Mouse (Mus musculus) thymus, adult 18-20 months (tissue): Measurements from ENCODE around the gene Tmem176a.
"Not testable (repeated sequence)": the region's sequence is repeated elsewhere in the genome, so short reads cannot be mapped to it uniquely, and the experiment has no call there.

ENCODE experiments used
- DNase-seq, 2 experiments: peaks; one replicate each; pipeline ENCODE4 v3.0.0; 2022; ENCODE audit warnings: mixed read lengths in 2 of 2

Gene Tmem176a

DNA sequence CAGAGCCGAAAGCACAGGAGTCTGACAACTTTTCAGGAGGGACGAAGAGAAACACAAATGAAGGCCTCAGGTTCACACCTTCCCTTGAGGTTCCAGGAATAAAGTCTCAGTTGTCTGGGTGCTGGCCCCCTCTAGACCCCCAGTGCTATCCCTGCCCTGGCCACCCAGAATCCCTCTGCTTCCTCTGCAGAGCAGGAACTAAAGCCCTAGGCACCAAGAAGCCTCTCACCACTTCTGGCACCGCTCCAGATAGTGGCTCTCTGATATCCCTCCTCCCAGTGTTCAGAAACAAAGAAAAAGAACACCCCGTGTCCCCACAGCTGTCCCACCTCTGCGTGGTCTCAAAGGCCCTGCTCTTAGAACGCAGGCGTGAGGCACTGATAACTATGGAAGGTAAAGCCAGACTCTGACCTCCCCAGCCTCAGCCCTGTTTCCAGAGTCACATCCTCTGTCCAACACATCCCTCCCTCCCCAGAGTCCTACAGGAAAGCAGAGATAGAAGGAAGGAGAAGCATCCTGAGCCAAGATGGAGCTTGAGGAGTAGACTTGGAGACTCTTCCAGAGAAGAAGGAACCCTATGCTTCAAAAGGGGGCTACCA lies at the start of gene Tmem176a:
Gene Tmem176a, plus strand, starts transcription at position 549 of the 599 bp plus-strand sequence.
- DNase-seq, result no peak

- no peak for DNase-seq
These were observed 38.8 kb upstream of the Tmem176a start for GRCm38 (mm10) chr6:48801897-48802296.

DNA sequence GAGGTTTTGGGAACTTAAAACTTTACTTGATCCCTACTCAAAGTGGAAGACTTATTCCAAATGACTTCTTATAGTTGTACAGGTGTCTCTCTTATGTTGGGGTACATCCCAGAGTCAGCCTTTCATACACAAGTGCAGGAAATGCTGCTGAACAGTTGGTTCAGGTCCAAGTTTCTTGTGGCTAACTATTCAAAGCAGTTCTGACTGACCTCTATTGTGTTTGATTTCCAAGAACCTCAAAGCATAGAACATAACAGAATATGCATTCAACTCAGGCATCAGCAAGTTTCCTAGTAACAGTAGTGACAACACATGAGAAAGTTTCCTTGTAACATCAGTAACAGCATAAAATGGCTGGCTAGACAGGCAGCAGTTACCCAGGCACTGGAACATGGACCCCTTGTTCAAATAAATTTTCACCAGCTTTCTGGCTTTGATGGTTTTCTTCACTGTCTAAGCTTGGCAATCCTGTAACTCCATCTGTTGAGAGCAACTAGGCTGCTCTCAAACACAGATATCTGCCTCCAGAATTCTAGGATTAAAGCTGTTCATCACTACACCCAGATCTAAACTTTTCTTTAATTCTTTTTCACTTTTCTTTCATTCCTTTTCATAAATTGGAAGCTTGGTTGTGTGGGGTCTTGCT lies 37.2 kb upstream of the Tmem176a start:
- DNase-seq, result no peak

GRCm38 (mm10) chr6:48804346-48804745 lies 36.4 kb upstream of the Tmem176a start:
- no peak for DNase-seq

DNA sequence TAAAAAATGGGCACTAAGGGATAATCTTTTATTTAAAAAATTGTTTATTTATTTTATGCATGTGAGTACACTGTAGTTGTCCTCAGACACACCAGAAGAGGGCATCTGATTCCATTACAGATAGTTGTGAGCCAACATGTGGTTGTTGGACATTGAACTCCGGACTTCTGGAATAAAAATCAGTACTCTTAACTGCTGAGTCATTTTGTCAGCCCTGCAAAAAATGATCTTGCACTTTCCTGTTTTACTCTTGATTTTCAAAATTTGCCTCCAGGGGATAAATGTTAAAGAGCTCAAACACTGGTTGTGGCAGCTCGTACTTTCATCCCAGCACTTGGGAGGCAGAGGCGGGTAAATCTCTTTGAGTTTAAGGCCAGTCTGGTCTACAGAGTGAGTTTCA lies 34.0 kb upstream of the Tmem176a start:
- DNase-seq, result no peak

- no peak for DNase-seq
These were observed 31.1 kb upstream of the Tmem176a start for GRCm38 (mm10) chr6:48809494-48810219.

GRCm38 (mm10) chr6:48815013-48815412 lies 25.7 kb upstream of the Tmem176a start:
- no peak for DNase-seq

DNA sequence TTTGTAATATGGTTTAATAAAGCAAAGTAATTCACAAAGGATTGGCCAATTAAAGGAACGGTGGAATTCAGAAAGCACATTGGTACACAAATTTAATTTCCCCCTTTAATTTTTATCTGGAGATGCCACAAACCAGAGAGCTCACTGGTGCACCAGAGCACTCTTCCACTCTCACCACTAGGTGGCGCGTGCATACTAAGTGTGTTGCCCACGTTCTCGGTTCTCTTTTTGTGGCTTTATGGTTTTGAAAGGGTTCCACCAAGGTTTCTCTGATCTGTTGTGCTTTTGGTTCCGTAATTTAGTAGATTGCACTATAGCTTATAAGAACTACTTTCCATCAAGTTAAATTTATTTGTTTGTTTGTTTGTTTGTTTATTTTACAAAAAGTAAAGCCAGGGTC lies 22.9 kb upstream of the Tmem176a start:
- DNase-seq, result peak; percentile 16 to 35

- DNase-seq, result not testable (repeated sequence)
These were observed 18.5 kb upstream of the Tmem176a start for GRCm38 (mm10) chr6:48821991-48822785.

DNA sequence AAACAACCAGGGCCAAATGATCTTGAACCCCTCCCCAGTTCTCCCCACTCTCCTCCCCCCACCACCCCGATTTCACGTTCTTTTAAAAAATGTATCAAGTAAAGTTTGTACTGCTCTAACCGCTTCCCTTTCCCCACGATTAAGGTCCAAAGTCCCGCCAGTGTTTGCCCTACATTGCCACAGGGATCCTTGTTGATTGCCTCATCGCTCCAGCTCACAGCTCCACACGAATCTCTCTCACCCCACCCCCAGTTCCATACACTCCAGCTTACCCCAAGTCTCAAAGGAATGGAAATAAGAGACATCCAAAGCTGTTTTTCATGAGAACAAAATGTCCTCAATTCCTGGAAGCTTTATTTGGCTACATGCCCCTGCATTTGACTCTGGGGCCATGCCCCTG lies 15.7 kb upstream of the Tmem176a start:
- DNase-seq, result no peak

DNA sequence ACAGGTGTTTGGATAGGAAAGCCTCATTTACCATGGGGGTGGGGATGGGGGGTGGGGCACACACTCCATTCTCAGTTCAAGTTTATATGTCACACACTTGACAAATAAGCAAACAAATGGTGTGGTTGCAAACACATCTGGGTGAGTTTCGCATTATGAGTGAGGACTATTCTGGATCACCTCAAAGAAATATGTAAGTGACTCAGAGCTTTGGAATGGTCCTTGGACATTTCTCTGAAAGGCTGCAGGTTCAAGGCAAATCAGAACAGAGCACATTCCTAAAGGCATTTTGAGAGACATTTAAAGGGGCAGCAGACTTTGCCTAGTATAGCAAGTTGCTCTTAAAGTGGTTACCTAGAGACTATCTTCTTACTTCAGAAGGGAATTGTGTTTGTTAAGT lies 11.7 kb upstream of the Tmem176a start:
- DNase-seq, result no peak

DNA sequence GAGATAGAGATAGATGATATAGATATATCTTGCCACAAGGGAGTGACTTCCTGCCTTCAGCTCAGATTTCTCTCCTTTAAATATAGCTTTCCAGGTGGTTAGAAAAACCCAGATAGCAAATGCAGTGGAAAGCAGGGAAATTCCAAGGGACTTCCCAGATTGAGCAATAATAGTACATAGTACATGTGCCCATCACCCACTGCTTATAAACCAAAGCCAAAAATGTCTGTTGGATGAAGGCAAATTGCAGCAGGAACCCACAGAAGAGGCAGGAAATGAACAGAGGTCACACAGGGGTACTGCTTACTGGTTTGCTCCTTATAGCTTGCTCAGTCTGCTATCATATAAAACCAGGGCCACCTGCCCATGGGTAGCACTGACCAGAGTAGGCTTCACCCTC lies 11.1 kb upstream of the Tmem176a start:
- no peak for DNase-seq

GRCm38 (mm10) chr6:48830241-48830640 lies 10.5 kb upstream of the Tmem176a start:
- DNase-seq, result no peak

DNA sequence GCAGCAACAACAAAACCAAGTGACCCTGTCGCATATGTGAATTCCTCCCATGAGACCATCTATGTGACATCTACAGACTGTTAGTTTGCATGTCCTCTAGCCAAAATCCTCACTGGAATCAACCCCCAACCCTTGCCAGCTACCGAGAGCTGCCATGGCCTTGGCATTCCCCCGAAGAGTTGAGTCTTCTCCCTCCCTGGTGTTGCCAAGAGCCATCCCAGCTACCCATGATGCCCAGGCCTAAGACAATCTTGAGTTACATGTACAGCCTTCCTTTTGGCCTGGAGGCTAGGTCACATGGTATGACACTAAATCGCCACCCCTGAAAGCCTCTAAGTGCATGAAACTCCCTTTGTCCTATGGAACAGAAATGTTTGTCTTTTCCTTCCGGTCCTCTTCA lies 9.6 kb upstream of the Tmem176a start:
- DNase-seq, result no peak

GRCm38 (mm10) chr6:48832426-48832825 lies 8.3 kb upstream of the Tmem176a start:
- no peak for DNase-seq

DNA sequence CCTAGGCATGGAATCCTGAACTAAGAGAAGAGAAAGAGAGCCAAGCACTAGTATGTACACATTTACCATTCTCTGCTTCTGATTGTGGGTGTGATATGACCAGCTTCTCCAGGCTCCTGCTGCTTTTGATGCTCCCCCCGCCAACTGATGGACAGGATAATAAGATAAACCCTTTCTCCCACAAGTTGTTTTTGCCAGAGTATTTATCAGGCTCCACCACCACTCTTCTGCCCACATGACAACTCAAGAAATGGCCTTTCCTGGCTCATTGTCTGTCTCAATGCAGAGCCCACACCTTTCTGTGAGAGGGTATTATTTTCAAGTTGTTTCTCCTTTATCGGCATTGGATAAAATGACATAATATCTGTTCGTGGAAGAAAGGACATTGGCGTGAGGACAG lies 7.2 kb upstream of the Tmem176a start:
- DNase-seq, result no peak

- DNase-seq, result no peak
These were observed 5.5 kb upstream of the Tmem176a start for GRCm38 (mm10) chr6:48835241-48835640.

DNA sequence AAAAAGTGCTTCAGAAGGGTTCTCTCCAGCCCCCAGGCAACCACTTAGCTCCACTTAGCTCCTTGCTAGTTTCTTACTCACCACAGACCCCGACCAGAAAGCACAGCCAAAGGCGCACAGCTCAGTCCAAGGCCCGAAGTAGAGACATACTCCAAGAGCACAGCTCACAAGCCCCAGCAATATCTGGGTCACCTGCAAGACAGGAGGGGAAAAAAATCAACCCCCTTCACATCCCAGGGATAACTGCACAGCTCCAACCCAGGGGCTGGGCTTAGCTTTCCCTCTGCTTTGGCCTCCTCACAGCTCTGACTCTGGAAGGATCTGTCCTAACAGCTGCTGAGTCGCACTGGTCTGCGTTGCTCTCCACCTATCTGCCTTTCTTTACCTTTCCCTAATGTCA lies 4.6 kb upstream of the Tmem176a start:
- DNase-seq, result no peak

DNA sequence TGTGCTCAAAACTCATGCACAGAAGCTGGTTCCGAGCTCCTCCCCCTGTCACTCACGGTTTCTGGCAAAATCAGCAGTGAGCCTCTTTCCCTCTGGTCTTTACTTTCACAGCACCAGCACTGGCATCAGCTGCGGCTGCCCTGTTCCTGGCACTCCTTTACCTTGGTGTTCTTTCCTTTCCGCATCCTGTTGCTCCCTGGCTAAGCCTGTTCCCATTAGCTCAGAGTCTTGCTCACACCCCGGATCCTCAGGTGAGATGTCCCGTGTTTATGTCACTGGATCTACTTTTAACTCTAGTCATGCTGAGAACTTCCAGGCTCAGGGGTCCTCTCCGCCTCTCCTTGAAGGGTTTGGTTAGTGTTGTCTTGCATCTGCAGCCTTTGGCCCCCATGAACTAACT lies 3.2 kb upstream of the Tmem176a start:
- DNase-seq, result no peak

GRCm38 (mm10) chr6:48838321-48839080 lies 2.2 kb upstream of the Tmem176a start:
- no peak for DNase-seq

DNA sequence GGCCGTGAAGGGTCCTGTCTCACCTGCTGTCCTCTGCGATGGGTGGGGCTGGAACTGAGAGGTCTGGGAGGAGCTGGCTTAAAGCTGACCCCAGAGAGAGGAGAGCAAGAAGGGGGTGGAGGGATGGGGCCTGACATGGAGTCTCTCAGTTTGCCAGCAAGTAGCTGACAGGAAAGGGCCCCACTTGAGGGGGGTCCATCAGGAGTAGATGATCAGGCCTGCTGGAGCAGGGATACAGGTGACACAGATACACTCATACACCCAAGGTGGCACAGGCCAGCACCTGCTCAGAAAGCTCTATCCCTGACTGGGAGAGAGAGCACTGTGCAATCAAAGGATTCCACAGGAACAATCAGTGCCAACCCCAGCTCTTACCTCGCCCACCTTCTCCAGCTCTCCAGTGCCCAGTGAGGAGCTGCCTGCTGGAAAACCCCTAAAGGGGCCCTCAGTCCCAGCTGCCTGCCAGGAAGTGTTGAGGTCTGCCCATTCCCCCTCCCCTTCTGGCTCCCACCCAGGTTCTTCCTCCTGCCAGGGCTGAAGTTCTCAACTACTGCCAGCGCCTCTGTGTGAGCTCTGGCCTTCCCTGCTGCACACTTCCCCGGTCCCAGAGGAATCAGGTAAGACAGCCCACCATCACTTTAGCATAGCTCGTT lies 380 bp downstream of the Tmem176a start, which contains the start of gene Tmem176b:
Gene Tmem176b, minus strand, starts transcription at position 524 of the 653 bp plus-strand sequence.
- peak; percentile 43 to 55 for DNase-seq
